Mouse (Mus musculus) embryo, embryonic 10.5 days (tissue): ENCODE measurements around the gene Opn3.
A peak's percentile ranks its signal among the peaks of the same experiment; 100 is the strongest.

Source experiments
- DNase-seq: peaks from one replicate; pipeline ENCODE4 v3.0.0-alpha.2; 2015; ENCODE audit warnings: low spot score

Gene Opn3

DNA sequence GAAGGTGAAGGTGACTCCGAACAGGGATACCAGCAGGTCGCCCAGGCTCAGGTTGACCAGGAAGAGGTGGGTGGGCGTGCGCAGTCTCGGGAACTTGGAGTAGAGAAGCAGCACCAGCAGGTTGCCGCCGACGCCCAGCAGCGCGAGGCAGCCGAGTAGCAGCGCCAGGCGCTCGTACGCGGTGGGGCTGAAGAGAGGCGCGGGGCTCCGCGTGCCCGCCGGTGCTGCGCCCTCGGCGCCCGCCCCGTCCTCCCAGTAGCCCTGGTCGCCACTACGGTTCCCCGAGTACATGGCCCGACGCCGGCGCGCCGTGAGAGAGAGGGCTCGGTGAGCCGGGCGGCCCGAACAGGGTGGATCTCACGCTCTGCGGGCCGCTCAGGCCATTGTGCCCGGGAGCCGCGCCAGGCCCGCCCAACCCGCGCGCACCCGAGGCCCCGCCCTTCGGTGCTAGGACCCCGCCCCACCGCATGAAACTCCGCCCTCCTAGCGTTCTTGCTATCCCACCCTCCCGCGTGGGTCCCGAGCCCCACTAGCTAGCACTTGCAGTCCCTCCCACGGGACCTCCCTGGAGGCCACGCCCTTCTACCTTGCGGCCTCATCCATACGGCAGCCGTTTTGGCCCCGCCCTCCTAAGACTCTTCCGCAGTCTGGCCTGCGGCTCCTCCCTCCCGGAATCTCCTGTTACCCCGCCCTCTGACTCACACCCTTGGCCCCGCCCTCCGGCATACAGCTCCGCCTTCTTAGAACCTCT lies at the start of gene Opn3, which contains the start of gene Chml:
Opn3 (minus strand) TSS at position 531 of the 751 bp plus-strand sequence.
Chml (minus strand) TSS at position 656 of the 751 bp plus-strand sequence.
- DNase-seq = peak; percentile 99

DNA sequence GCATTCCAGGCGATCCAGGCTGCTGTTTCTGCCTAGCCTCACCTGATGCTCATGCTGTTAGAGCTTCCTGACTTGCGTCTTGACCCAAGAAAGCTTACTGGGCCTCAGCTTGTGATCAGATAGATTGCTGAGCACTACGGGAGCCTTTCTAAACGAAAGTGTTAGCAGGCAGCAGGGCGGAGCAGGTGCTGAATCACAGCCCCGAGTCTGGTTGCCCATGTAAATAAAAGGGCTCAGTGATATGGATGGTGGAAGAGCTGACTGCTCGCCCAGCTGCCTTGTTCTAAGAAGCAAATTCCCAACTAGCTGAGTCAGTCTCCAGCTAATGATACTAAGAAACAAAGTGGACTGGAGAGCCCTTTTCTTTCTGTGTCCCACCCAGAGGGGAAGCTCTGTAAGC lies 33.2 kb upstream of the Opn3 start:
- no peak for DNase-seq

DNA sequence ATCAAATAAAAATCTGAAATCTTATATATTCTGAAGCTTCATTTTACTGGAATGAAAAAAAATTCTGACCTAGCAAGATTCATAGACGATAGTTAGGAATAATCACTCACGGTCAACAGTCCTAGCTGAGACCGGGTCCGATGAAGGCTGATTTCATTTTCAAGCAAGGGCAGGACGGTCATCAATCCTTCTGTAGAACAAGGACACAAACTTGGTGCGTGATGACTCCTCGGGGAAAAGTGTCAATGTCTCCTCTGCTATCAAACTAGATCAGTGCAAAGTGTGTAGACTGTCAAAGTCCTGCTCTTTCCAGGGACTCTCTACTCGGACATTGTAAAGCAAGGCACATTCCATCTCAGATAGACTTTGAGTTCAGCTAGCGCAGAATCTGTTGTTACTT lies 24.3 kb upstream of the Opn3 start:
- no peak for DNase-seq

DNA sequence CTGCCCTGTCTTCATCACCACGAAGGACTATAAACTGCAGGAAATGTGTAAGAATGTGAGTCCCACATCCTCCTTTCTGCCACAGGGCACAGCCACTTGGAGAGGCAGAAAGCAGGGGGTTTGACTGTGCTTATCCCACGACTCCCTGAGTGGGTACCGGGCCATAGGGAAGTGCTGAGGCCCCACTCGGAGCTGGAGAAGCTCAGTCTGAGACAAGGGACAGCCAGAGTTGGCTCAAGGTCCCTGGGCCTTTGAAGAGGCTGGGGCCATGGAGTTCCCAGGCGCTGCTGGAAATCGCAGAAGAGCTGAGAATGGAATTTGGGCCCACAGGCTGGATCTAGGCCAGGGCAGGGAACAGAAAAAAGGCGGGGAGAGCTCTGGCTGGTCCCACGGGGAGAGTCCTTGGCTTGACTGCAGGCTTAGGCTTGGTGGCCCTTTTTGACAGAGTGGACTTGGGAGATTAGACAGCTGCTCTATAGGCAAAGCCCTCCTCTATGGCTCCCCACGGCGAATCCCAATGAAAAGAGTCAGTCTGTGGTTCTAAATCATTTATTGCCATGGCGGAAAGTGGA lies 19.8 kb upstream of the Opn3 start:
- DNase-seq = no peak

DNA sequence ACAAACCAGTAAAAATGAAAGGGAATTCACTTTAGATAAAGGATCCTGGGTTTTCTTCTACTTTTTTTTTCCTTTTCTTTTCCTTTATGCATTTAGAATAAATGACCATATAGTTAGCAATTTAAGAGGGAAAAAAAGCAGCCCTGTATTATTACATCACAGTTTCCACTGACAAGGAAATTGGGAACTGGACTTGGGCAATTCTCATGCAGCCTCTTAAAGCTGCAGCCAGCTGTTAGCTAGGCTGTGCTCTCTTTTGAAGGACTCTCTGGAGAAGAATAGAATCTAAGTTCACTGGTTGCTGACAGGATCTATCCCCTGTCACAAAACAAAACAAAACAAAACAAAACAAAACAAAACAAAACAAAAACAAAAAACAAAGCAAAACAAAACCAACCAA lies 15.4 kb upstream of the Opn3 start:
- no peak for DNase-seq

DNA sequence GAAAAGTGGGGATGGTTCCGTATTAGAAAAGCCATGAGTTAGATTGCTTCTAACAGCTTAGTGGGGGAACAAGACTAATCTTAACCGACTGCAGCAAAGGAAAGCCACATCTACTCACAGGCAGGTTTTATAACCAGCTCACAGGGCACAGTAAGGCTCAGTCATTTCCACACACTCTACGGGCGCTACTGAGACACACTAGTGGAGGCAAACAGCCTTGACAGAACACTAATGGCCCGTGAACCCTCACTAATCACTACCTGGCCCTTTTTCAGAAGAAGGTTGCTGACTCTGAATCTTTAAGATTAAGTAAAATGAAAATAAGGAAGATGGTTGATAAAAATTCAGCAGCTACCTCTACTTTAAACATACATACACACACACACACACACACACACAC lies 15.0 kb upstream of the Opn3 start:
- no peak for DNase-seq

DNA sequence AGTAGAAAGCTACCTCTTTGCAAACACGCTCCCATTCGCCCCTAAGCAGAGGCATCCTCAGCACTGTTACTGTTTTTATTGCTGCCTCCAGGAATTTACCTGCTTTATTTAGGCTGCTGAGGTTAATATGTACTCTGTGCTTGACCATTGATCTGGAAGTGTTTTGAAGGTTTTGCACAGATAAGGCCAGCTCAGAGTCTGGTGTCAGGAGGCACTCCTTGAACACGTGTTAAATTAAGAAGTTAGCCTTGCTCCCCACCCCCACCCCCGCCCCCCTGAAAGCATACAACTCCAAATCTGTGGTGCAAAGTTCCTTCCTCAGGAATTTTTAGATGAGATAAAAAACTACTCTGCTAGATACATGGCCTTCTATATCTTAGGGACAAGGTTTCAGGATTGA lies 8.6 kb upstream of the Opn3 start:
- no peak for DNase-seq

DNA sequence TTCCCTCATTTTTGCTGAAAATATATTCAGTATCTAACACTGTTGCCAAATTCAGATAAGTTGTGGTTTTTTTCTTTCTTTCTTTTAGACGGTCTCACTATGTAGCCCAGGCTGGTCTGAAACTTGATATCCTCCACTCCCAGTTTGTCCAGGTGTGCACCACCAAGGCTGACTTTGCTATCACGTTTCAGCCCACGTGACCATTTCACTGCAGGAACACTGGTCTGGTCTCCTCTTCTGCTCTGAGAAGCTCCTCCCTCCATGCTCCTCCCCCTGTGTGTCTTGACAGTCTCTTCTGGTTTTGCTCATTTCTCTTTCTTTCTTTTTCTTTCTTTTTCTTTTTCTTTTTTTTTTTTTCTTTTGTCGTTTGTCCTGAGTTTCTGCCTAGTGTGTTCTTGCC lies 7.2 kb upstream of the Opn3 start:
- DNase-seq = no peak

DNA sequence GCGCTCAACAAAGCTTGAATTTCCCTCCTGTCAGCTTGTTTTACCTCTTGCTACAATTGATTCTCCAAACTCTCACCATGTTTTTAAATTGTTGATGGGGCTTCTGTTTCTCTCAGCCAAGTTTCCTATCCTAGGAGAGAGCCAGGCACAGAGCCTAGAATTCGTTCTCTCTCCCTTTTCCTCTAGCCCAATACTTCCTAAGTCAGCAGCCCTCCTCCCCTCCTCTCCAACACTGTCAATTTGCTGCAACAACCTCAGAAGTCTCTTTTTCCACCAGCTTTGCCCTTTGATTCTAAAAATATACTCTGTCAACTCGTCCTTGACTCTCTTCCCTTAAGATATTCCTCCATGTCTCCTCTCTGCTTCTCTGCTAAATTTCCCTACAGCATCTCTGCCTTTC lies 6.8 kb upstream of the Opn3 start:
- DNase-seq = no peak

DNA sequence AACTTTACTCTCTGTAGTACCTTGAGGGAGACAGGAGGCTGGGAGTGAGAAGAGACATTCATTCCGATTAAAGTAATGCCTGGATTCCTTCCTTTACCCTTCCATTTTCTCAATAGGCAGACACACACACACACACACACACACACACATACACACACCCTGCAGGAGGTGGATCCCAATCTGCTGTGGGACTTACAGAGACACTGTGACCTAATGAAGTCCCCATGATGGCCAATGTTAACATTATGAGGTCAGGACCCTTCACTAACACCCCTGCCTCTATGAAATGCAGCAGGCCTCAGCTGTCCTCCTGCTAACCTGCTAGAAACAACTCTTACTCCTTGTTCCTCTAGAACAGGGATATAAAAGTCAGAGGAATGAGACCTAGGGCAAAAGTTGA lies 5.7 kb upstream of the Opn3 start, which contains the start of gene Wdr64:
Wdr64 (plus strand) TSS at position 301 of the 400 bp plus-strand sequence.
- DNase-seq = no peak

DNA sequence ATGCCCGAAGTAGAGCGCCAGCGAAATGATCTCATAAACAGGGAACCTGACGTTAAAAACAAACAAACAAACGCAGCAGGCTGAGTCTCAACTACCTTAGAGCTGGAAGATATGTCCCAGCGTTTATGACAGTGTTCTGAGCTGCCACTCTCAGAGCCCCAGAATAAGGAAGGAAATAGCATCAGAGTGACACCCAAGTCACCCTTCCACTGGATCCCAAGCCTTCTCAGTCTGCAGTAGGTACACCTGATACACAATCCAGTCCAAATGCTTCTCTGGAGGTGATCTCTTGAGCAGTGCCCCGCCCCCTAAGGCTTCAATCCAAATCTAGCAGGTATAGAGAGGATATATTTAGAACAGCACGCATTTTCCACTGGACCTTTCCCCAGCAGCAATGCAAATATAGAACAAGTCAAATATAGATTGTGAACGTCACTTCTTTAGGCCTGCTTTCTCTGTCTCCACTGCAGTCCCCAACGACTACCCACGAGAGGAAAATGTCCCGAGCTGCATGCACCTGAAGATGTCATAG lies 919 bp upstream of the Opn3 start:
- no peak for DNase-seq

DNA sequence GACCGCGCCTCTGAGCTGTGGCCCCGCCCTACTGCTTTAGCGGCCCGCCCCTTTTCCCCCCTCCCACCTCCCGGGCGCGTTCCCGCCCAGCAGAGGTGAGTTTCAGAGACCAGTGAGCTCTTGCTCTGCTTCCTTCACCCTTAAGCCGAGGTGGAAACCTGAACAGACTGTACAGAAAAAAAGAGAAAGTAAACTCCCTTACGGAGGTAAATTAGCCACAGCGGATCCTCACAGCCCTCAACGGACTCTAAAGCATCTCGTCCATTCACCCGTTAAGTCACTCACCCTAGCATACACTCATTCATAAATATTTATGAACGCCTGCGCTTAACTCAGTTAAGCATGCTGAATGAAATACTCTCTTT lies 403 bp upstream of the Opn3 start:
- no peak for DNase-seq

DNA sequence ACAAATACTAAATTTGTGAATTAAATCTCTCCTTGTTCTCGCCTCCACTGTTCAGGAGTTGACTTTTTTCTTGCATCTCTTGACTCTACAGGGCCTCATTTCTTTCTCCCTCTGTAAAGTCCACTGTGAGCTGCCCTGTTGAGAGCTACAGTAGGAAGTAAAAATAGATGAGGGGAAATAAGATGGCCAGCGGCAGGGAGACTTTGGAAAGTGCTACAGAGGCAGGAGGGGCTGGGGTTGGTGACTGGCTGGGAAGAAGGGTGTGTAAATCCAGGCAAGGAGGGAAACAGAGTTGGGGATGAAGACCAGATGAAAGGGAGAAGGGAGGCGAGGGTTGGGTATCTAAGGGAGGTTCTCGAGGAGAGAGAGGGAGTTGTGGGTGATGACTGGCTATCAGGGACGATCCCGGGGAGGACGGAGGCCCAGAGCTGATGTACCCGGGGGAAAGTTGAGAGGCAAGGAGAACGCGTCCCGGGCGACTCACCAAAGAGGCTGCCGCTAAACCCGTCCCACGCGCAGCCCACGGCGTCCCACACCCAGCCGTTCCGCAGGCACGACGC lies 810 bp downstream of the Opn3 start:
- DNase-seq = peak; percentile 51

DNA sequence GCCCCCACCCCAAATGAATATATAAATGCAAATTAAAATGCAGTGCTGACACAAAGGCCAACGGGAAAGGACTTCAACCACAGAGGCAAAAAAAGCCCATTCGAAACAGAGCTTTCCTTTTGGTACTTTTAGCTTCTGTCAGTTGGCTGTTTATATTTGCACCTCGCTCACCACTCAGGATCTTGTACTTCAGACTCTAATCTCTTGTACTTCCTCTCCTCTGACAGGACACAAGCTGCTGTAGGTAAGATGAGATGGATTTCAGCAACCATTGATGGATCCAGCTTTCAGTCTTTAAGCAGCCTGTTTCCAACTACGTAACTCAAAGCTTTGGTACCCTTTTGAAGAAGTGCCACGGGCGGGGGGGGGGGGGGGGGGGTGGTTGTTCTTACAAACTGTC lies 11.6 kb downstream of the Opn3 start:
- no peak for DNase-seq

DNA sequence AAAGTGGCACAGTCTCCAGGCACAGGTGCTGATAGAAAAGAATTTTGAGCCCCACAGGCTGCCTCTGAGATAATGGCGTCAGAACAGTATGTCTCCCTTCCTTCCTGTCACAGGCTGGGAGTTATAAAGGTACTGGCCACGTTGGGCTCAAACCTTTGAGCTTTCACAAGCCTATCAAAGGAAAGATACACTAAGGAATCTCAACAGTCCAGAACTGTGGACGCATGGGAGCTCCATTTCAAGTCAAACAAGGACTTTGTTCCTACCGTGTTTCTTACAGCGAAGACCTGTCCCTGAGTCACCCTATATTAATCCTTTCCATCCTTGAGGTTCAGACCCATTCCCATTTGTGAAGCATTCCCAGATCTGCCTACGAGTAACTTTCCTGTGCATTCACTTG lies 15.1 kb downstream of the Opn3 start:
- no peak for DNase-seq

DNA sequence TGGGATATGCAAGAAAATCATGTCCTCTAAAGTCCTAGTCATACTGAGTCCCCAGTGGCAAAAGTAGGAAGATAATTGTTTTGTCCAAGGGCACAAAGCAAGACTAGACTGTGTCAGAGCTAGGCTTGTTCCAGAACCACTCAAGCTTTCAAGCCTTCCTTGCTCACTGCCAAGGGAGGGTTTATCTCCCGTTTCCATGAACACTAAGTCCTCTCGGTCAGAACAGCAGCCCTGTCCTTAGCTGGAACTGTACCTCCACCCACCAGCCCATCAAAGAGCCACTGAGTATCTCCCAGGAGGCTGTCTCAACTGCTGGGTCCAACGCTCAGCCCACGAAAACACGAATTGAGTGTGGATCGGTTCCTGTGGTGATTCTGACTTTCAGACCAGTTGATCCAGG lies 17.5 kb downstream of the Opn3 start:
- no peak for DNase-seq

DNA sequence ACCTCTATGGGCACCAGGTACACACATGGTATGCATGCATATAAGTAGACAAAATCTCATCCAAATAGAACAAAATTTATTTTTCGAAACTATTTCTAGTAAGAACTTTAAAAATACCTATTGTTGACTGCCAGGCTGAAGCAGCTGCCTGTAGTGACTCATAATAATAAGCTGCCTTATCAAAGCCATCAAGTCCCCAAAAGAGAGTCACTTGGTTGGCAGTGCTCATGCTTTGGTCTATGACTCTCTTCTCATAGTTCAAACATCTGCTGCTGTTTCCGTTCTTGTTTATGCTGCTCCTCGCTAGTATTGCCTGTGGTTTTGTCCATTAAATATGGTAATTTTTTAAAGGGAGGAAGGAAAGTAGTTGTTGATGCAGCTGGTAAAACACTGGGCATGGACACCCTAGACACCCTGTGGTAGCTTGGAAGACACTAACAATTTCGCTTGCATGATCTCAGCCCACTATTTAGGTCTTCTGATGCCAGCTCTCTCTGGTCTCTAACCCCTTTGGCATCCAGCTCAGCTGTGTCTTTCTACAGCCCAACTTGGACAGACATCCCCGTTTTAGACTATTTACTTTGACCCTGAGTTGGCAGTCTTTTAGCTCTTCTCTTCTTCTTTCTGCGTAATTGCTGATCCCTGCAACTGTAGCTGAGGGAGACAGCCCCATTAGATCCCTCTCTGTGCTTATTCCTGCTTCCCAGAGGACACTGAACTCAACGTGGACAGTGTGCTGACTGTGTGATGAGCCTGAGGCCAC lies 18.8 kb downstream of the Opn3 start:
- no peak for DNase-seq

DNA sequence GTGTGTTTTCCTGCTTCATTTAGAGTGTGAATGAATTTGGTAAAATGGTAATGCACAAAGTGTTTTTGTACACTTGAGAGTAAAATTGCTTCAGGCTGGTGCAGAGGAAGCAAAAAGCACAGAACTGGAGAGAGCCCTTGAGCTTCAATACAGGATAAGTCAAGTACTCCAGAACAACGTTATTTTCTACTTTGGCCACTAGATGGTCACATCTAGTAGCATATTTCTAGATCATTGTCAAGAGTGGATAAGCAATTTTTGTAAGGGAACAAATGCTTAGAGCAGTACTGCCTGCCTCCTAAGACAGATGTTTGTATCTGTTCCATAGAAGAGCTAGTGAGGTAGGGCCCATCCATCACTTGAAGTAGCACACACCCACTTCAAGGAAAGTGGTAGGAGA lies 20.9 kb downstream of the Opn3 start:
- no peak for DNase-seq

DNA sequence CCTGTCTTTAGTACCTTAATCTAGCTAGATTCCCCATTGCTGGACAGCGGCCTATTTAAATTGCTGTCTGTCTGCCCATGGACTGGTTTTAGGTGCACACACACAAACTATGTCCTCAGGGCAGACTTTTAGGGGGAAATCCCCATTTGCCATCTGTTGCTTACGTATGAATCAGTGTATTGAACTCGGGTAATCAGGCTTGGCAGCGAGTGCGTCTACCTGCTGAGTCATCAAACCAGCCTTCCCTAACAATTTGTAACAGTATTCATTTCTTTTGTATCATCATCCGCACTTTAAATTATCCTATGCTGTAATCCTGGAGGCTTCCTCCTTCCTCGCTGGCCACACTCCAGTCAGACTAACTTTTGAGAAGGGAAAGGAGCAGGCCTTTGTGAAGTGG lies 22.5 kb downstream of the Opn3 start:
- no peak for DNase-seq

DNA sequence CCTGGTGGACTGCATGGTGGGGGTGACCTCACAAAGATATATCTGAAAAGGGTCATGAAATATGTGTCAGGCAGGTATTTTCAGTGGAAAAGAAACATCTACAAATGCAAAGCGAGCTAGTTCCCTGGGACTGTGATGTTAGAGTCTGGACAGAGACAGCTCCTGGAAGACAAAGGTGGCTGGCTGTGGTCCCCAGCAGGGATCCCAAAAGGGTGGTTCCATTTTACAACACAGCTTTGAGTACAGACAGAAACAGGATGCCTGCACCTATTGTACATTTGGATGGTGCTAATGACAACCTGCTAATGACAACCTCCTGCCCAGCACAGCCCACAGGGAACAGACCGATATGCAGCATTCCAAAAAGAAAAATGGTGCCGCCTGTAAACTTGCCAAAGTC lies 23.1 kb downstream of the Opn3 start:
- no peak for DNase-seq

DNA sequence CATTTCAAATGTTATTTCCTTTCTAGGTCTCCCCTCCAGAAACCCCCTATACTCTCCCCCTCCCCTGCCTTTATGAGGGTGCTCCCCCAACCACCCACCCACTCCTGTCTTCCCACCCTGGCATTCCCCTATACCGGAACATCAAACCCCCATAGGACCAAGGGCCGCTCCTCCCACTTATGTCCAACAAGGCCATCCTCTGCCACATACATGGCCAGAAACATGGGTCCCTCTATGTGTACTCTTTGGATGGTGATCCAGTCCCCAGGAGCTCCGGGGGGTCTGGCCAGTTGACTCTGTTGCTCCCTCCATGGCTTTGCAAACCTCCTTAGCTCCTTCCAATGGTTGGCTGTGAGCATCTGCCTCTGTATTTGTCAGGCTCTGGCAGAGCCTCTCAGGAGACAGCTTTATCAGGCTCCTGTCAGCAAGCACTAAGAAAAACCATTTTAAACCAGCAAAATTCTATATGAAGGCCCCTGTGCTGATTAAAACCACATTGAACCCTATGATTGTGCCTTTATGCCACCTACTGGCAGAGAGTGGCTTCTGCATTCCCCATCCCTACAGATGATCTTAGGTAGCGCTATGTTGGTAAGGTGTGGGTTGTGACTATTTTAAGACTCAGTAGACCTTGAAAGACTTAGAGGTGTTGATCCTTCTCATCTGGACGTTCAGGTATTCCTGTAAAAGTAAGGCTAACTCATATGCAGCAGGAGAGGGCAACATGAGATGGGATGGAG lies 23.7 kb downstream of the Opn3 start:
- DNase-seq = peak; percentile 62

DNA sequence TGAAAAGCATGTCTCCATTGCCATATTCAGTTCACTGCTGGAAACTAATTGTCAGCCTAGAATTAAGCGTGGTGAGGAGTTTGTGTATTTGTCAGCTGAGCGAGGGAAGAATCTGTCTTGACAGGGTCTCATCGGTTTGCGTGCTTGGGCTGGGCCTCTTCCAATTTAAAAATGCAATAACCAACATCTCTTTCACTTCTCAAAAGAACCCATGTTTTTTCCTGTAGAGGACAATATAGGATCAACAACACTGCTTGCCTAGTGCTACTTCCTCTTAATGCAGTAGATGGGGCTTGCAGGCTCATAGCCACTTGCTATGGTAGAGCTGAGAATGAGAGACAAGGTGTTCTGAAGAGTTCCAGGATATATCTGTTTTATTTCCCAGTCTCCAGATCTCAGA lies 32.7 kb downstream of the Opn3 start:
- DNase-seq = no peak
